Mouse (Mus musculus) kidney, postnatal 0 days (tissue): Measurements from ENCODE around the gene Trim75. TPM values are rescaled to one million over a fixed set of nuclear protein-coding genes. Genes with fewer than 3 reads are reported as not detected.

Source experiments
- ATAC-seq: fragments of 200-750 bp; cut with Nextera tagmentation; replicated peaks from 2 replicates; pipeline ENCODE4 v1.8.0; 2017; ENCODE audit warnings: low read depth, moderate number of reproducible peaks, moderate TSS enrichment, moderate library complexity; ENCODE audit not compliant: low FRiP score
- DNase-seq: peaks from one replicate; pipeline ENCODE4 v3.0.0-alpha.2; 2016; ENCODE audit warnings: low spot score
- H3K27ac ChIP-seq: fragments of 300-500 bp; sonication (generic); 2 replicates; pipeline ENCODE4 v1.5.1; 2014; ENCODE audit warnings: mild to moderate bottlenecking
- H3K27me3 ChIP-seq: fragments of 300-500 bp; sonication (generic); 2 replicates; pipeline ENCODE4 v1.6.1; 2014; ENCODE audit warnings: low read length, mixed read lengths; ENCODE audit not compliant: insufficient read depth
- H3K36me3 ChIP-seq: fragments of 300-500 bp; sonication (generic); 2 replicates; pipeline ENCODE4 v1.6.1; 2014; ENCODE audit warnings: low read length, mixed read lengths; ENCODE audit not compliant: insufficient read depth
- H3K4me1 ChIP-seq: fragments of 300-500 bp; sonication (generic); replicated peaks from 2 replicates; pipeline ENCODE4 v1.6.1; 2014; ENCODE audit warnings: antibody characterized with exemption, low read length, mixed read lengths; ENCODE audit not compliant: insufficient read depth
- H3K4me2 ChIP-seq: fragments of 300-500 bp; sonication (generic); 2 replicates; pipeline ENCODE4 v1.6.1; 2014; ENCODE audit warnings: mild to moderate bottlenecking, low read length, moderate library complexity, mixed read lengths
- H3K4me3 ChIP-seq: fragments of 300-500 bp; sonication (generic); replicated peaks from 2 replicates; pipeline ENCODE4 v1.5.1; 2014; ENCODE audit warnings: low read depth, low read length
- H3K9ac ChIP-seq: fragments of 300-500 bp; sonication (generic); 2 replicates; pipeline ENCODE4 v1.6.1; 2014; ENCODE audit warnings: low read depth, low read length
- H3K9me3 ChIP-seq: fragments of 300-500 bp; sonication (generic); replicated peaks from 2 replicates; pipeline ENCODE4 v1.6.1; 2016; ENCODE audit warnings: low read length, inconsistent platforms, mixed read lengths
- CTCF ChIP-seq: IDR thresholded peaks from 2 replicates; pipeline ENCODE4 v1.5.1; 2016; ENCODE audit warnings: antibody characterized with exemption, low read depth, mild to moderate bottlenecking, moderate library complexity
- WGBS: fragments of 180-500 bp; shearing (Covaris S2); extraction: QIAGEN DNeasy Blood & Tissue Kit; methylation state at CpG from one replicate; pipeline ENCODE4 v1.1.7; 2014; 5-methylcytosine and 5-hydroxymethylcytosine counted together
- polyA plus RNA-seq: library from polyadenylated mRNA; unstranded; fragments of >200 nt; fragmentation: Nextera tagmentation; extraction: Ambion mirVana; gene quantifications from 2 replicates; pipeline ENCODE4 v1.2.1, GENCODE M21; 2015

Gene Trim75
- polyA plus RNA-seq, 1 experiment from 2014 or later, result not detected

GRCm38 (mm10) chr8:64941019-64941418 is 46.6 kb downstream of the Trim75 start:
- ATAC-seq (no peak), DNase-seq (no peak)
- no peak overlapping the region for H3K27ac ChIP-seq
- TF ChIP-seq CTCF, result no peak
- H3K4me2 ChIP-seq, result no peak overlapping the region
- 0 out of 2 replicates have a peak, but pooled peaks cover 8% of the 10 kb centered on the region for H3K27me3 ChIP-seq
- no peaks in the 10 kb centered on the region for H3K4me1 ChIP-seq
- no peaks in the 10 kb centered on the region for H3K9me3 ChIP-seq
- H3K4me3 ChIP-seq, result no peak overlapping the region
- H3K9ac ChIP-seq, result no peak overlapping the region
- WGBS, result 84% methylated on average over 8 of the region's 8 CpGs
- no peaks in the 10 kb centered on the region for H3K36me3 ChIP-seq

- H3K4me2 ChIP-seq, result no peak overlapping the region
- 69% methylated on average over 3 of the region's 3 CpGs for WGBS
- ATAC-seq (no peak), DNase-seq (no peak)
- H3K27ac ChIP-seq, result no peak overlapping the region
- H3K4me1 ChIP-seq, result no peaks in the 10 kb centered on the region
- no peak overlapping the region for H3K4me3 ChIP-seq
- no peak for TF ChIP-seq CTCF
- no peaks in the 10 kb centered on the region for H3K36me3 ChIP-seq
- no peaks in the 10 kb centered on the region for H3K9me3 ChIP-seq
- H3K27me3 ChIP-seq, result no peaks in the 10 kb centered on the region
- H3K9ac ChIP-seq, result no peak overlapping the region
Observed at GRCm38 (mm10) chr8:64934997-64935396, 52.6 kb downstream of the Trim75 start.

Other genes starting within 250 kb of the Trim75 start
- gene Klhl2, start 137.8 kb downstream of the Trim75 start, polyA plus RNA-seq, result 18.2 and 20.9 TPM in 2 replicates
- gene Tmem192, start 40.6 kb downstream of the Trim75 start, polyA plus RNA-seq, result 50.0 and 50.3 TPM in 2 replicates
- 0.22 and 0.53 TPM in 2 replicates for gene Trim61, start 30.7 kb upstream of the Trim75 start, polyA plus RNA-seq
- gene Trim60, start 30.8 kb upstream of the Trim75 start, polyA plus RNA-seq, result 0.07 TPM in 1 of 2 replicates, not detected in the other
- 25.6 and 28.7 TPM in 2 replicates for gene Apela, start 49.5 kb upstream of the Trim75 start, polyA plus RNA-seq
- not detected in 2 replicates for gene Gm10663, start 87.2 kb upstream of the Trim75 start, polyA plus RNA-seq
- gene BC030870, start 141.7 kb upstream of the Trim75 start, polyA plus RNA-seq, result 0.29 and 0.32 TPM in 2 replicates